Mouse (Mus musculus): Measurements from ENCODE around the gene Ly6g5b. TPM values are rescaled to one million over a fixed set of nuclear protein-coding genes. Genes with fewer than 3 reads are reported as not detected.

Ly6g5b gene
- polyA plus RNA-seq (2015; fragmentation: Nextera tagmentation; extraction: Ambion mirVana) = 0.81 and 1.3 TPM in 2 replicates

GRCm38 (mm10) chr17:35115046-35116019, at the start of gene Ly6g5b:
Ly6g5b (minus strand) TSS chr17:35115428.

DNA sequence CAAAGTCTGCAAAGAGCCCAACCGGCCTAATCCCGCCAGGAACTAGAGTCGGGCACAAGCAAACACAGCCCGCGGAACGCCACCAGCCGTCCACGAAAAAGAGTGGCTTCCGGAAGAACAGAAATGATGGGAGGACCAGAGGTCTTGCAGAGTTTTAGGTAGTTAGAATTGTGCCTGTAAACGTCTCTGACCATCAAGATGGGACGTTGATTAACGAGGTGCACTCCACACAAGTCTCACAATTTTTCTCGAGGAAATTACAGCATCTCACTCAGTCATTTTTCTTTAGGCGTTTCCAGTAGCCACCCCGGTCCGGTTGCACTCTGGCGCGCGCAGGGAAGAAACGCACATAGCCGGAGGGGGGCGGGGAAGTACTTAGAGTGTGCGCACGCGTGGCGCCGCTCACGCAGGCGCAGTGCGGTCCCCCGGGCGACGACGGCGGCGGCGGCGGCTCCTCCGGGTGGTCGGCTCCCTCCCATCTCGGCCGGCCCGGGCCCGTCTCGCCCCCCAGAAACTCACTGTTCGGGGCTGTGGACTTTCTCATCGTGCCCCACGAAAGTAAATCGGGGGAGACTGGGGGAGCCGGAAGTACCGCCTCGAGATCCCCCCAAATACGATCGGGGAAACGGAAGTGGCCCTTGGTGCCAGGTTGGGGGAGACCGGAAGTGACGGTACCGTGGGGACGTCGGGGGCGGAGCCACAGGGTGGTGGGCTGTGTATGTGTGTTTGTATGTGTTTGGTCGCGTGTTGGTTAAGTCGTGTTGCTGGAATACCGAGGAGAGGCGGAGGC, 19.8 kb upstream of the Ly6g5b start, which contains the start of gene Bag6:
Gene Bag6 (plus strand): TSS at position 378 of the 790 bp plus-strand sequence.

GRCm38 (mm10) chr17:35131500-35132173, 16.4 kb upstream of the Ly6g5b start, which contains the start of gene Apom:
Apom (minus strand) TSS chr17:35132050.

DNA sequence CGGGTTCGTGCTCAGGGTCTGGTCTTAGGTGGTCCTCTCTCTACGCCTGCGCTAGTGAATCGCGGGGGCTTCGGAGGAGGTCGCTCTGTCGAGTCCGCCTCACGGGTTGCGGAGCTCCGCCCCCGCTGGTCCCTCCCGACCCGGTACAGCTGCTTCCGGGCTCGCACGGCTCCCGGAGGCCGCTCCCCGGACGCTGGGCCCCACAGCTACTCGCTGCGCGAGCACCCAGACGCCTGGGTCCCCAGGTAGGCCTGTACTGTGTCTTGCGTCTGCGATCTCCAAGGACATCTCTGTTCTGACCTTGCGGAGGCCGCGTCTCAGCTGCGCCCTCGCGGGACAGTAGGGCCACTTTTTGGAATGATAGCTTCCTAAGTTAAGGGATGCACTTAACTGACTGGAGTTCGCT, 11.0 kb upstream of the Ly6g5b start, which contains the start of gene D17H6S53E:
Gene D17H6S53E (plus strand): TSS at position 168 of the 406 bp plus-strand sequence.

DNA sequence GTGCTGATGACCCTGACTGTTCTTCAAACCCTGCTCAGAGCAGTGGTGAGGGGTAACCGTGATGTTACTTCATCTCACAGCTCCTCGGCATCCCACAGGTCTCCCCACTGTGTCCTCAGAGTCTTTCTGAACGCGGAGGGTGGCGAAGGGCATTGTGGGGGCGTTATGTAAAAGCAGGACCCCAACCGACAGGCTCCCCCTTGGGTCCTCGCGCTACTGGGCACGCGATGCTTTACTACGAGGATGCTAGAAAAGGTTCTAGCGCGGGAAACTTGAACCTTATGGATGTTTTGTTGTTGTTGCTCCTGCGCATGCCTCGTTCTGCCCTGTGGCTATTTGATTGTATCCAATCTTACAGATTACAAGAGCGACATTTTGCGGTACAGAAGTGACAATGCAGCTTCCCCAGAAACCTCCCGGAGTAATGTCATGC, 6.7 kb upstream of the Ly6g5b start, which contains the start of gene Csnk2b:
Gene Csnk2b (minus strand): TSS at position 183 of the 433 bp plus-strand sequence.

GRCm38 (mm10) chr17:35121143-35121799, 6.0 kb upstream of the Ly6g5b start, which contains the start of gene Gpank1:
Gpank1 (plus strand) TSS chr17:35121455.

DNA sequence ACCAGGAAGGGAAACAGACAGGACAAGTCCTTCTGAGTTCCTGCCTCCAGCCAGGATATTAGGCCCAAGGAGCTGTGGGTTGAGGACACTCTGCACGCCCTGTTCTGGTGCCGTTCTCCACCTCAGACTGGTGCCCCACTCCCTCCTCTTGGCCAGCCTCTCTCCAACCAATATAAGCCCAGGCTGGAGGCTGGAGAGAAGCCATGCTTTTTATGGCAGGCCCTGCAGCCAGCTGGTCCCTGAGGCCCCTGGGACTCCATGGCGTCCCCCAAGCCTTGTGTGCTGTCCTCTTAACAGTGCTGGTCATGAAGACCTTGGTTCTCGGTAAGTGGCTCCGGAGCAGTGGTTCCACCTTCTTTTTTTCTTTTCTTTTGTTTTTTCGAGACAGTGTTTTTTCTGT, 7.1 kb downstream of the Ly6g5b start, which contains the start of gene Ly6g5c:
Gene Ly6g5c (plus strand): TSS at position 183 of the 400 bp plus-strand sequence.

GRCm38 (mm10) chr17:35088825-35089644, 26.2 kb downstream of the Ly6g5b start, which contains the start of gene Abhd16a:
Abhd16a (plus strand) TSS chr17:35089263.

GRCm38 (mm10) chr17:35085208-35085865, 29.9 kb downstream of the Ly6g5b start, which contains the start of gene Ly6g6f:
Ly6g6f (minus strand) TSS chr17:35085610.

GRCm38 (mm10) chr17:35077786-35078233, 37.4 kb downstream of the Ly6g5b start, which contains the start of gene Ly6g6d:
Ly6g6d (minus strand) TSS chr17:35078065.

GRCm38 (mm10) chr17:35076507-35077176, 38.6 kb downstream of the Ly6g5b start, which contains the start of gene Ly6g6e:
Ly6g6e (plus strand) TSS chr17:35076902.

GRCm38 (mm10) chr17:35066084-35066483, 49.1 kb downstream of the Ly6g5b start, which contains the start of gene Mpig6b:
Mpig6b (minus strand) TSS chr17:35066184.

DNA sequence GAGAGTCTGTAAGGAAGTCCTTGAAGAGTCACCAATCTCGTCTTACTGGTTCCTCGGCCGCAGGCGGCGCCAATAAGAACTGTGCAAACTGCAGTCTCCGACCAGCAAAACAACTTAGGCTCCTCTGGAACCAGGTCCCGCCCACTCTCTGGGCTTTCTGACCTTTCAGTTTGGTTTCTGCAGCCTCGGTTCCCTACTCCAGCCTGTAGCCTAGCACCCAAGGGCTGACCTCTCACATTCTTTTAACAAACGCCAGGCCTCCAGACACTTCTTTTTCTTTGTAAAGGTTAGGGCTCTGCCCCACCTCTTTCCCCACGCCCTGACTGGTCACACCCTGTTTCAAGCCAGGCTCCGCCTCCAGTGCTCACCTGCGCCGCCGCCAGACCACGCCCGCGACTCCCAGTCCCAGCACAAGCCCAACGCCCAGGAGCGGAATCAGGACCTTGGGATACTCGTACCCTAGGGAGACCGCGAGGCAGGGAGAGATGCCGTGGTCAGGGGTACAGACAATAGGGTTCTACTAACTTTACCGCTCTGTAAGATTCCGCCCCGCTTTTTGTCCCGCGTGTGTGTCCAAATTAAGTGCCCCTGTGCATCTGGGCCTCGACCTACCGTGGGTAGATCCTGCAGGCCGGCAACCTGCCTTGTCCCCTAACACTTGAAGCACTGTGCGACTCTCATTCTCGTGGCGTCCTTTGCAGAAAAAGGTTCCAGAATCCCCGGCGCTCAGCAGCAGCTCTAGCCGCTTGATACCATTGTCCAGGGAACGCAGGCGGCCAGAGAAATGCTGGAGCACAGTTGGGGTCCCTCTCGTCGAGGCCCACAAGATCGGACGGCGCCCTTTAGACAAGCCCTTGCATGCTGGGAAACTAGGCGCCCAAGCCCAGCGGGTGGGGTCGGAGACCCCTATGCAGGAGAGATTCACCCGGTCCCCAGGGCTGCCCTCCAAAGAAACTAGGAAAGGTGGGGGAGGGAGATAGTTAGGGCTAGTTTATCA, 50.0 kb downstream of the Ly6g5b start, which contains the start of gene Ly6g6c:
Gene Ly6g6c (plus strand): TSS at position 438 of the 997 bp plus-strand sequence.

